Comparison of ENCODE assay signal across 25 mouse cellular contexts in the genomic region with DNA sequence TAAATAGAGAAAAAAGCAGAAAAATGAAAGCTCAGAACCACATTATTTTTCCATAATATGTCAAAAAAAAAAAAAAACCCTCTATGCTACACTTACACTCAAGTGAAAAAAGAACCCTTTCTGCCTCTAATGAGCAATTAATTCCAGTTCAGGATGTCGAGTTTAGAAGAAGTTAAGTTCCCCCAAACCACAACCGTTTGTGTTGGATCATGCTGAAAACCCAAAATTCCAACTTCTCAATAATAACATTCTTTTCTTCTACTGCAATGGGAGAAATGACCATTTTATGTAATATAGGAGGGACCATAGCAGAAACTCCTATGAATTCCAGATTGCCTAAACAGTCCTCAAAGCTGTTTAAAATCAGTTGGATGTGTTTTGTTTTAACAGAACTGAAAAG.
DNase-seq lines count a peak whose midpoint lies in the region; ATAC-seq and TF ChIP-seq lines count a peak whose summit lies in the region.
"Had no signal": no experiment of that assay in that cellular context is flagged by ENCODE, and none has a peak within 500 bp of the region (broad histone marks: within the 10 kb centered on the region; RNA-seq: fewer than 3 reads in every experiment).

No protein-coding gene starts in this region.

- no peak overlapping the region for H3K9ac ChIP-seq in kidney, postnatal 0 days (ENCODE audit: low read depth, low read length)
- no peak overlapping the region for H3K9ac ChIP-seq in limb, embryonic 15.5 days
- no peak overlapping the region for H3K9ac ChIP-seq in midbrain, postnatal 0 days (replicated peaks; ENCODE audit: low read length, poor library complexity, severe bottlenecking)
- H3K9ac ChIP-seq: embryonic facial prominence, embryonic 15.5 days; forebrain, embryonic 12.5 days; heart, embryonic 15.5 days; hindbrain, embryonic 13.5 days; intestine, embryonic 15.5 days had no signal

- DNase-seq in kidney, postnatal 0 days (ENCODE audit: low spot score): peak; percentile 63
- no peak for DNase-seq in kidney, adult 8-10 months
- DNase-seq in 3T3-L1 (ENCODE audit: low read depth, low spot score): peak; percentile 44
- DNase-seq in NIH3T3 (ENCODE audit: low read depth): peak; percentile 39
- DNase-seq in embryo, embryonic 11 days: no peak
- DNase-seq in kidney, postnatal 14 days: no peak
- DNase-seq in midbrain, postnatal 0 days (ENCODE audit: low spot score): no peak
- DNase-seq: adrenal gland, adult 8-10 months; adrenal gland, postnatal 36 days; B cell, adult 2 months; cerebellum, adult 8-10 months; cerebellum, postnatal 14 days; gastrocnemius, postnatal 14 days; heart, adult 2 months; heart, postnatal 14 days had no signal

- H3K4me1 ChIP-seq in kidney, postnatal 0 days (replicated peaks; ENCODE audit: insufficient read depth, low read length): no peaks in the 10 kb centered on the region
- peaks cover 11% of the 10 kb centered on the region; the same call in 1 of the 2 replicates for H3K4me1 ChIP-seq in limb, embryonic 15.5 days
- H3K4me1 ChIP-seq in midbrain, postnatal 0 days (ENCODE audit: insufficient read depth, low read length): no peaks in the 10 kb centered on the region
- H3K4me1 ChIP-seq: forebrain, embryonic 12.5 days; hindbrain, embryonic 13.5 days; intestine, embryonic 15.5 days had no signal

- no peaks in the 10 kb centered on the region for H3K36me3 ChIP-seq in kidney, postnatal 0 days (ENCODE audit: insufficient read depth, low read length)
- H3K36me3 ChIP-seq in limb, embryonic 15.5 days: no peaks in the 10 kb centered on the region
- no peaks in the 10 kb centered on the region for H3K36me3 ChIP-seq in midbrain, postnatal 0 days (ENCODE audit: insufficient read depth, low read length)
- H3K36me3 ChIP-seq: embryonic facial prominence, embryonic 15.5 days; forebrain, embryonic 12.5 days; heart, embryonic 15.5 days; hindbrain, embryonic 13.5 days; intestine, embryonic 15.5 days had no signal

- no peak for TF ChIP-seq CTCF in kidney, postnatal 0 days (IDR thresholded peaks at IDR 0.05; ENCODE audit: low read depth)
- no peak for TF ChIP-seq CTCF in midbrain, postnatal 0 days (IDR thresholded peaks at IDR 0.05)

- no peak for ATAC-seq in kidney, postnatal 0 days (replicated peaks; ENCODE audit: low FRiP score, low read depth)
- 0 out of 2 replicates have a peak, but pooled peaks have one; percentile 55 for ATAC-seq in limb, embryonic 15.5 days (ENCODE audit: insufficient number of reproducible peaks, low FRiP score, low TSS enrichment, low read depth)
- ATAC-seq in midbrain, postnatal 0 days (ENCODE audit: low FRiP score): no peak
- ATAC-seq: CD4-positive, CD25-positive, alpha-beta regulatory T cell, adult 4 months; forebrain, embryonic 16.5 days; hindbrain, postnatal 0 days; intestine, embryonic 15.5 days had no signal

- no peaks in the 10 kb centered on the region for H3K27me3 ChIP-seq in kidney, postnatal 0 days (ENCODE audit: insufficient read depth, low read length)
- H3K27me3 ChIP-seq in limb, embryonic 15.5 days: no peaks in the 10 kb centered on the region
- no peaks in the 10 kb centered on the region for H3K27me3 ChIP-seq in midbrain, postnatal 0 days (ENCODE audit: insufficient read depth, low read length)
- H3K27me3 ChIP-seq: embryonic facial prominence, embryonic 15.5 days; forebrain, embryonic 12.5 days; heart, embryonic 15.5 days; hindbrain, embryonic 13.5 days; intestine, embryonic 15.5 days had no signal

- no peaks in the 10 kb centered on the region for H3K9me3 ChIP-seq in kidney, postnatal 0 days (replicated peaks; ENCODE audit: low read length)
- no peaks in the 10 kb centered on the region for H3K9me3 ChIP-seq in limb, embryonic 15.5 days
- no peaks in the 10 kb centered on the region for H3K9me3 ChIP-seq in midbrain, postnatal 0 days (ENCODE audit: low read length)
- H3K9me3 ChIP-seq: embryonic facial prominence, embryonic 15.5 days; forebrain, embryonic 12.5 days; heart, embryonic 15.5 days; hindbrain, embryonic 13.5 days; intestine, embryonic 15.5 days had no signal

- no peak overlapping the region for H3K4me2 ChIP-seq in kidney, postnatal 0 days (ENCODE audit: low read length)
- no peak overlapping the region for H3K4me2 ChIP-seq in limb, embryonic 15.5 days
- no peak overlapping the region for H3K4me2 ChIP-seq in midbrain, postnatal 0 days (ENCODE audit: low read depth, low read length, poor library complexity, severe bottlenecking)
- H3K4me2 ChIP-seq: embryonic facial prominence, embryonic 15.5 days; forebrain, embryonic 12.5 days; heart, embryonic 11.5 days; heart, embryonic 15.5 days; hindbrain, embryonic 13.5 days; intestine, embryonic 15.5 days had no signal

- no peak overlapping the region for H3K27ac ChIP-seq in kidney, postnatal 0 days
- H3K27ac ChIP-seq in limb, embryonic 15.5 days: peak overlapping the region; percentile 19; the same call in 1 of the 2 replicates
- no peak overlapping the region for H3K27ac ChIP-seq in midbrain, postnatal 0 days (ENCODE audit: low read depth, low read length)
- H3K27ac ChIP-seq: forebrain, embryonic 12.5 days; heart, adult 2 months; heart, embryonic 15.5 days; hindbrain, embryonic 13.5 days; hindbrain, postnatal 0 days had no signal

- 50% methylated on average over 2 of the region's 2 CpGs for WGBS in kidney, postnatal 0 days
- WGBS in limb, embryonic 15.5 days: 21% methylated on average over 2 of the region's 2 CpGs
- 76% methylated on average over 2 of the region's 2 CpGs for WGBS in midbrain, postnatal 0 days

- H3K4me3 ChIP-seq in kidney, postnatal 0 days (replicated peaks; ENCODE audit: low read depth, low read length): no peak overlapping the region
- no peak overlapping the region for H3K4me3 ChIP-seq in limb, embryonic 15.5 days
- no peak overlapping the region for H3K4me3 ChIP-seq in midbrain, postnatal 0 days (ENCODE audit: low read depth, low read length)
- H3K4me3 ChIP-seq: embryonic facial prominence, embryonic 15.5 days; forebrain, embryonic 12.5 days; heart, adult 2 months; heart, embryonic 15.5 days; hindbrain, embryonic 13.5 days; intestine, embryonic 15.5 days had no signal

Comparison
In these comparisons a context has a peak if more than half of its experiments do, and no peak if none do; other contexts are left out.
1. DNase-seq: peak in kidney, postnatal 0 days (single experiment), 3T3-L1 (single experiment) and NIH3T3 (single experiment); none in kidney, adult 8-10 months (0 of 2), embryo, embryonic 11 days (single experiment), kidney, postnatal 14 days (single experiment) and midbrain, postnatal 0 days (single experiment).